Mouse (Mus musculus): ENCODE measurements around the gene Sgk1. TPM values are rescaled to one million over a fixed set of nuclear protein-coding genes. Genes with fewer than 3 reads are reported as not detected.
A peak's percentile ranks its signal among the peaks of the same experiment; 100 is the strongest.

Gene Sgk1
- 34.0 and 34.9 TPM in 2 replicates for polyA plus RNA-seq (2015; fragmentation: Nextera tagmentation; extraction: Ambion mirVana)

- peak within 1 kb of the TSS; percentile 51 for H3K4me3 ChIP-seq (replicated peaks)
- ATAC-seq (ENCODE audit: low FRiP score) = peak; percentile 92
- no peaks in the 10 kb centered on the region for H3K36me3 ChIP-seq
- H3K4me1 ChIP-seq = peaks cover 29% of the 10 kb centered on the region
- H3K9ac ChIP-seq (replicated peaks) = peak within 1 kb of the TSS; percentile 56
- WGBS = 1% methylated on average over 36 of the region's 36 CpGs
- H3K9me3 ChIP-seq (replicated peaks) = no peaks in the 10 kb centered on the region
- peak within 1 kb of the TSS; percentile 95 for H3K27ac ChIP-seq (replicated peaks)
- H3K4me2 ChIP-seq = peak within 1 kb of the TSS; percentile 68
- no peaks in the 10 kb centered on the region for H3K27me3 ChIP-seq (replicated peaks)
Measured at GRCm38 (mm10) chr10:21882184-21883081, at the start of gene Sgk1. Sgk1 (plus strand) TSS chr10:21882184.

DNA sequence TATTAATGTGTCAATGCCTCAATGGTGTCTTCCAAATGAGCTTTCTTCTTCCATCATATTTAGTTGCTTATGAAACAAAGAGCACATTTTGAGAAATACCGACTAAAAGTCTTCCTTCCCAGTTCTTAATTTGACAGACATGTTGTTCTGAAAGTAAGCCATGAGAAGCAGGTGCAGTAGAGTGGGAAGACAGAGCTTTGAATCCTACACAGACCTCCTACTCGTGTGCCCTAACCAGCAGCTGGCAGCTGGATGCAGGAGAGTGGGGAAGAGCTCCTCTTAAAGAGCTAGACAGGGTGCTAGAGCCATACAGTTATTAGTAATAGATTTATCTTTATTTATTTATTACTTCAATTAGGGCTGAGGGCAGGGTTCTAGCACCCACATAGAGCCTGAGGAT is 49.7 kb upstream of the Sgk1 start:
- no peak for ATAC-seq (ENCODE audit: low FRiP score)

DNA sequence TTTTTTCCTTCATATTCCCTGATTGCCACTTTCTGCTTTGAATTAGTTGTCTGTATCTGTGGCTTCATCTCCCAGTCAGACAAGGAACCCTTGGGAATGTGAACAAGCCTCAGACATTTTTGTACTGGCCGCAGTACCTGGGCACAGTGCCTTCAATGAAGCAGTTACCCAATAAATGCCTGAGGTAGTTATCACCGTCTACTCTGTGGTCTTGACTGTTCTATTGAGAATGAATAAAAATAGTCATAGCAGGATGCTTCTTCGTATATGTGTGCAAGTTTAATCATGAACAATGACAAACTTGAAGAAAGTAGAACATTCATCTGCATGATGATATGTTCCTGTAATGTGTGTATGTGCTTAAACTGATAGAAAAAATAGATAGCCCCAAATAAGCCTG is 48.2 kb upstream of the Sgk1 start:
- H3K4me1 ChIP-seq = peaks cover 5% of the 10 kb centered on the region; the same call in 1 of the 2 replicates
- H3K4me2 ChIP-seq = no peak overlapping the region
- H3K27me3 ChIP-seq (replicated peaks) = no peaks in the 10 kb centered on the region
- no peak for ATAC-seq (ENCODE audit: low FRiP score)
- H3K27ac ChIP-seq (replicated peaks) = no peak overlapping the region
- H3K9me3 ChIP-seq (replicated peaks) = no peaks in the 10 kb centered on the region
- H3K4me3 ChIP-seq (replicated peaks) = no peak overlapping the region
- WGBS = 86% methylated on average over 3 of the region's 3 CpGs
- H3K9ac ChIP-seq (replicated peaks) = no peak overlapping the region
- H3K36me3 ChIP-seq = no peaks in the 10 kb centered on the region

More for the DNA sequence above, 49.7 kb upstream of the Sgk1 start:
- Histone ChIP-seq H3K27me3 (replicated peaks) (no peaks in the 10 kb centered on the region), H3K4me2 (no peak overlapping the region), H3K36me3 (no peaks in the 10 kb centered on the region), H3K4me3 (replicated peaks) (no peak overlapping the region), H3K27ac (replicated peaks) (no peak overlapping the region), H3K9ac (replicated peaks) (no peak overlapping the region), H3K9me3 (replicated peaks) (no peaks in the 10 kb centered on the region), H3K4me1 (peaks cover 7% of the 10 kb centered on the region; the same call in 1 of the 2 replicates)
- 74% methylated on average over 2 of the region's 2 CpGs for WGBS

DNA sequence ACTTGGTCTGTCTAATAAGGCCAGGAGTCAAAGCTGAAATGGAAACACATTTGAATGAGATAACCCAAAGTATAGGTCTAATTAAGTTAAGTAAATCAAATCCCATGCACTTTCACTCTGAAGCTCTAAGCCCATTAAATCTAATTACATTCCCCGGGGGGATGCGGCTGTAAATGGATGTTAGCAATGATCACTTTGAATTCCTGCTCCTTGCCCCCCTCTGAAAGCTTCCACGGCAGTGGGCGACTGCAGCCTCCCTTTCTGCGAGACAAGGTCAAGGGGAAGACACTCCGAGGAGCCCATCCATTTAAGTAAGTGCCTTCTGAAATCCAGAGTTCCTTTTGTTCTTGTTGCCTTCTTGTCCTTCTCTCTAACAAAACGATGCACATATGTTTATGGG is 46.9 kb upstream of the Sgk1 start:
- no peak overlapping the region for H3K4me2 ChIP-seq
- no peaks in the 10 kb centered on the region for H3K27me3 ChIP-seq (replicated peaks)
- WGBS = 42% methylated on average over 7 of the region's 7 CpGs
- no peak overlapping the region for H3K9ac ChIP-seq (replicated peaks)
- no peaks in the 10 kb centered on the region for H3K36me3 ChIP-seq
- no peaks in the 10 kb centered on the region for H3K9me3 ChIP-seq (replicated peaks)
- no peak overlapping the region for H3K4me3 ChIP-seq (replicated peaks)
- 0 out of 2 replicates have a peak, but pooled peaks cover 3% of the 10 kb centered on the region for H3K4me1 ChIP-seq
- no peak for ATAC-seq (ENCODE audit: low FRiP score)
- no peak overlapping the region for H3K27ac ChIP-seq (replicated peaks)

DNA sequence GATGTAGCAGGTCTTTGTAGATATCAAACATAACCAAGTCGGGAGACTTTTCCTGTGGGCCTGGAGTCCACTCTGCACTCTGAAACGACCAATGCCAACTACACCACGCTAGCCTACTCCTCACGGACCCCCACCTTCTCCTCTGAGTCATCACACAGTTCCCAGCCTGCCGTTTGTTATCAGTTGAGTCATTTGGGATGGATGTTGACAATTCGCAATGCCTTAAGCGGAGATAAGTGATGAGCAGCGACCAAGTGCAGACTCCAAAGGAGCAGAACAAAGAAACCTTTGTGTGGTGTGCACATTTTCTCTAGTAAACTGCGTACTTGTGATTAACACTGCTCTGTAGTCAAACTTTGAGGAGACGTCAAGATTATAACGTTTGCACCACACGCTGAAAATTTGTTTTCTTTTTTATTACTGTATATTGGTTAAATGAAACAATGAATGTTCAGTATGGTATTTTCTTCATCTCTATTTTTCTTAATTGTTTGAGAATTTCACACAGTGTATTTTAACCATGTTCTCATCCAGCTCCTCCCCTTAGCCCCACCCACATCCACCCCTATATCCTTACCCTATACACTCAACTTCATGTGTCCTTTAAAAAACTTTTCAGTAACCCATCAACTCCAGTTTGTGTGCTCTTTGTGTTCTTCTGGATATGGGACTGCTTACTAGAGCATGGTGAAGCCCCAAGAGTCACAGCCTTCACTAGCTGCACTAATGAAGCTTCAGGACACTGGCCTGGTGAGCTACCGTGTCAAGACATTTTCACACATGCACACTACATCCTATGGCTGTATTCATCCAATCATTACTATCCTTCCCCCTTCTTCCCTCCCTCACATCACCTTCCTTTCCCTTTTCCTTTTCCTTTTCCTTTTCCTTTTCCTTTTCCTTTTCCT is 42.5 kb upstream of the Sgk1 start:
- H3K36me3 ChIP-seq = no peaks in the 10 kb centered on the region
- no peak overlapping the region for H3K27ac ChIP-seq (replicated peaks)
- H3K27me3 ChIP-seq (replicated peaks) = no peaks in the 10 kb centered on the region
- 0 out of 2 replicates have a peak, but pooled peaks cover 3% of the 10 kb centered on the region for H3K4me1 ChIP-seq
- H3K9ac ChIP-seq (replicated peaks) = no peak overlapping the region
- no peak for ATAC-seq (ENCODE audit: low FRiP score)
- WGBS = 68% methylated on average over 13 of the region's 13 CpGs
- H3K9me3 ChIP-seq (replicated peaks) = no peaks in the 10 kb centered on the region
- H3K4me2 ChIP-seq = no peak overlapping the region
- H3K4me3 ChIP-seq (replicated peaks) = no peak overlapping the region

DNA sequence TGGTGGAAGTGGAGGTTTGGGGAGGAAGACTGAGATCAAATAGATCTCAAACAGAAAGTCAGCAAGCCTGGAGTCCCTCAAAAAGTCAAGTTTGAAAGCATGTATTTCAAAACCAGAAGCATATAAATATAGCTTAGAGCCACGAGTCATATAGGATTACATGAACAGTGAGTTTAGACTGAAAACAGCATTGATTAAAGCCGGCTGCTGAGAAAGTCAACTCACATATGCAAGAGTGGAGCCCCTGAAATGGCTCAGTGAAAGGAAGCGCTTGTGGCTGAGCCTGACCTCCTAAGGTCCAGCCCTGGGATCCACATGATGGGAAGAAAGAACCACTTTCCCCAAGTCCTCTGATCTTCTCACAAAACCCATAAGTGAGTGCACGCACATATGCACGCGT is 38.7 kb upstream of the Sgk1 start:
- Histone ChIP-seq H3K36me3 (no peaks in the 10 kb centered on the region), H3K27ac (replicated peaks) (no peak overlapping the region), H3K4me2 (no peak overlapping the region), H3K4me1 (no peaks in the 10 kb centered on the region), H3K9me3 (replicated peaks) (no peaks in the 10 kb centered on the region), H3K9ac (replicated peaks) (no peak overlapping the region), H3K27me3 (replicated peaks) (no peaks in the 10 kb centered on the region), H3K4me3 (replicated peaks) (no peak overlapping the region)
- WGBS = 92% methylated on average over 6 of the region's 6 CpGs
- ATAC-seq (ENCODE audit: low FRiP score) = no peak

DNA sequence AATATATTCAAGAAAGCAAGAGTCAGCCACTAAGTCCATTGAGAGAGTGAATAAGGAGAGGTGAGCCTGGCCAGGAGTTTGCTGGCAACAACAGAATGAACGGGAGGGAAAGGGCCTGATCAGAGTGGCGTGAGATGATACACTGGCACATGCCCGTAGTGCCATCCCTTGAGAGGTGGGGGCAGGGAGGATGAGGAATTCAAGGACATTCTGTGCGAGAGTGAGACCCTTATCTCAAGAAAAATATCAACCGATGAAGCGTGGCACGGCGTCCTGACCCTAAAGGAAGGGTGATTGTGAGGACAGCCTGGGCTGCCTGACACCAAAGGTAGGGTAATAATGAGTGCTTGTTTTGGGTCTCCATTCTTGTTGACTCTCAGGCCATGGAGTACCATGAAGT is 38.1 kb upstream of the Sgk1 start:
- H3K36me3 ChIP-seq = no peaks in the 10 kb centered on the region
- no peaks in the 10 kb centered on the region for H3K4me1 ChIP-seq
- no peak overlapping the region for H3K4me3 ChIP-seq (replicated peaks)
- 84% methylated on average over 8 of the region's 8 CpGs for WGBS
- no peak; the same call in 1 of the 2 replicates for ATAC-seq (ENCODE audit: low FRiP score)
- H3K27ac ChIP-seq (replicated peaks) = no peak overlapping the region
- no peaks in the 10 kb centered on the region for H3K27me3 ChIP-seq (replicated peaks)
- H3K9ac ChIP-seq (replicated peaks) = no peak overlapping the region
- H3K4me2 ChIP-seq = no peak overlapping the region
- no peaks in the 10 kb centered on the region for H3K9me3 ChIP-seq (replicated peaks)

- Histone ChIP-seq H3K9me3 (replicated peaks) (no peaks in the 10 kb centered on the region), H3K4me1 (no peaks in the 10 kb centered on the region), H3K27ac (replicated peaks) (no peak overlapping the region), H3K27me3 (replicated peaks) (no peaks in the 10 kb centered on the region), H3K4me2 (no peak overlapping the region), H3K9ac (replicated peaks) (no peak overlapping the region), H3K36me3 (no peaks in the 10 kb centered on the region), H3K4me3 (replicated peaks) (no peak overlapping the region)
- 34% methylated on average over 7 of the region's 7 CpGs for WGBS
- no peak for ATAC-seq (ENCODE audit: low FRiP score)
Measured at GRCm38 (mm10) chr10:21844391-21844790, 37.6 kb upstream of the Sgk1 start.

GRCm38 (mm10) chr10:21845601-21846282 is 36.2 kb upstream of the Sgk1 start:
- WGBS = 82% methylated on average over 10 of the region's 10 CpGs
- no peak overlapping the region for H3K4me2 ChIP-seq
- no peaks in the 10 kb centered on the region for H3K27me3 ChIP-seq (replicated peaks)
- H3K27ac ChIP-seq (replicated peaks) = no peak overlapping the region
- no peak for ATAC-seq (ENCODE audit: low FRiP score)
- H3K4me1 ChIP-seq = no peaks in the 10 kb centered on the region
- no peak overlapping the region for H3K4me3 ChIP-seq (replicated peaks)
- H3K9ac ChIP-seq (replicated peaks) = no peak overlapping the region
- H3K36me3 ChIP-seq = no peaks in the 10 kb centered on the region
- H3K9me3 ChIP-seq (replicated peaks) = no peaks in the 10 kb centered on the region

GRCm38 (mm10) chr10:21846366-21846765 is 35.6 kb upstream of the Sgk1 start:
- no peak overlapping the region for H3K9ac ChIP-seq (replicated peaks)
- WGBS = 95% methylated on average over 9 of the region's 9 CpGs
- no peak overlapping the region for H3K27ac ChIP-seq (replicated peaks)

More at GRCm38 (mm10) chr10:21846366-21846765, 35.6 kb upstream of the Sgk1 start:
- Histone ChIP-seq H3K4me2 (no peak overlapping the region), H3K4me3 (replicated peaks) (no peak overlapping the region), H3K27me3 (replicated peaks) (no peaks in the 10 kb centered on the region), H3K9me3 (replicated peaks) (no peaks in the 10 kb centered on the region), H3K36me3 (no peaks in the 10 kb centered on the region), H3K4me1 (no peaks in the 10 kb centered on the region)
- ATAC-seq (ENCODE audit: low FRiP score) = no peak
